Mouse (Mus musculus) midbrain, embryonic 15.5 days (tissue): ENCODE results near the gene Cacng2. TPM values are rescaled to one million over a fixed set of nuclear protein-coding genes. Genes with fewer than 3 reads are reported as not detected.

ENCODE experiments used
- ATAC-seq: fragments of 200-750 bp; cut with Nextera tagmentation; replicated peaks from 2 replicates; pipeline ENCODE4 v1.8.0; 2017; ENCODE audit warnings: moderate TSS enrichment
- H3K27ac ChIP-seq: fragments of 300-500 bp; sonication (generic); 2 replicates; pipeline ENCODE4 v1.5.1; 2015; ENCODE audit warnings: mild to moderate bottlenecking, inconsistent platforms
- H3K27me3 ChIP-seq: fragments of 300-500 bp; sonication (generic); replicated peaks from 2 replicates; pipeline ENCODE4 v1.6.1; 2015; ENCODE audit warnings: inconsistent platforms
- H3K36me3 ChIP-seq: fragments of 300-500 bp; sonication (generic); replicated peaks from 2 replicates; pipeline ENCODE4 v1.6.1; 2015; ENCODE audit warnings: inconsistent platforms
- H3K4me1 ChIP-seq: fragments of 300-500 bp; sonication (generic); 2 replicates; pipeline ENCODE4 v1.6.1; 2015; ENCODE audit warnings: inconsistent platforms
- H3K4me2 ChIP-seq: fragments of 300-500 bp; sonication (generic); 2 replicates; pipeline ENCODE4 v1.6.1; 2015; ENCODE audit warnings: inconsistent platforms, mild to moderate bottlenecking, moderate library complexity
- H3K4me3 ChIP-seq: fragments of 300-500 bp; sonication (generic); 2 replicates; pipeline ENCODE4 v1.5.1; 2015; ENCODE audit warnings: mild to moderate bottlenecking, inconsistent platforms
- H3K9ac ChIP-seq: fragments of 300-500 bp; sonication (generic); 2 replicates; pipeline ENCODE4 v1.6.1; 2015; ENCODE audit warnings: mild to moderate bottlenecking, inconsistent platforms
- H3K9me3 ChIP-seq: fragments of 300-500 bp; sonication (generic); 2 replicates; pipeline ENCODE4 v1.6.1; 2016; ENCODE audit warnings: inconsistent platforms
- WGBS: fragments of 180-500 bp; shearing (Covaris S2); methylation state at CpG from one replicate; pipeline ENCODE4 v1.1.7; 2015; ENCODE audit warnings: mixed read lengths; 5-methylcytosine and 5-hydroxymethylcytosine counted together
- polyA plus RNA-seq: library from polyadenylated mRNA; unstranded; fragments of >200 nt; fragmentation: Nextera tagmentation; extraction: Ambion mirVana; gene quantifications from 2 replicates; pipeline ENCODE4 v1.2.1, GENCODE M21; 2015

The Cacng2 gene
- polyA plus RNA-seq, 1 experiment from 2014 or later = 15.3 TPM

DNA sequence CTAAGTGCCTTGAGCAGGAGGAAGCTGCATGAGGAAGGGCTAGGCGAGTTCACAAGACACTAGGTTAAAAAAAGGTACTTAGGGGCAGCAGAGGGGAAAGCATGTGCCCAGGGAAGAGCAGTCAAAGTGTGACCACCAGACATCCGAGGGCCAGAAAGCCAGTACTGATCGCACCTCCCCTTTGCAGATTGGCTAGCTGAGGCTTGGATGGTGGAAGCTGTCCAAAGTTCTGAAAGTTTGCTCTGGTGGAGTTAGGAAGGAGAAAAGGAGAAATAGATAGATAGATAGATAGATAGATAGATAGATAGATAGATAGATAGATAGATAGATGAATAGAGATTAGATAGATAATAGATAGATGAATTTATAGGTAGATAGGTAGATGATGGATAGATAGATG, 136.4 kb downstream of the Cacng2 start:
- ATAC-seq = no peak
- WGBS = 40% methylated on average over 3 of the region's 3 CpGs
- H3K4me3 ChIP-seq = no peak overlapping the region

DNA sequence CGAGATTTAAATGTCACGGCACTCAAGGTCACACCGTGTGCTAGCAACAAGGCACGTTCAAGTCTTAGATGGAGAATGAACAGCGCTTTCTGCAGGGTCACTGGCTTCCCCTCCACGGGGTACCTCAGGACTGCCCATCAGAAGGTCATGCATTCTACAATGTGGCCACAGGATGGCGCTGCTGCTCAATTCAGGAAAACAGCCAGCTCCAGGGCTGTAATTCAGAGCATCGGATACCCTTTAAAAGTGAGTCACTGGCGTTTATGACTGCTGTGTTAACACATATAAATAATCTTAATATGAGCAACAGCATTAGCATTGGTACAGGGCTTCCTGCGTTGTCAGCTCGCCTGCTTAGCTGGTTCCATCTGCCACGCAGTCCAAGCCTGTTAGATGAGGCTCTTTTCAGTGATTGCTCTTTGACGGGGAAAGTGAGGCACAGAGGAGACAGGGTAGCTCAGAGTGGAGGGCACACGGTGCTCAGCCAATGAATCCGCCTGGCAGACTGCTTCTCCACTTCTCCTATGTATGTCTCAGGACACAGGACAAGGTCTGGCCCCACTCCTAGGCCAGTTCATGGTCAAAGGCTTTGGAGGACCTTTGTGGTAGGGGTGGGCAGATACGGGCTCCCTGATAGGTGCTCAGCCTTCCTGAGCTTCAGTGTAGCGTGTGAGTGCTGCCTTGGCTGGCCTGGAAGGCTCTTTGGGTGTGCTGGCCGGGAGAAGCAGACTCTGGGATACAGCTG, 137.5 kb downstream of the Cacng2 start:
- Histone ChIP-seq H3K36me3 (no peaks in the 10 kb centered on the region), H3K9me3 (no peaks in the 10 kb centered on the region), H3K4me2 (no peak overlapping the region), H3K27ac (no peak overlapping the region), H3K4me1 (no peaks in the 10 kb centered on the region), H3K4me3 (no peak overlapping the region), H3K27me3 (no peaks in the 10 kb centered on the region), H3K9ac (no peak overlapping the region)
- peak; percentile 33; the same call in 1 of the 2 replicates for ATAC-seq
- WGBS = 27% methylated on average over 18 of the region's 18 CpGs

More for the DNA sequence above, 136.4 kb downstream of the Cacng2 start:
- H3K4me1 ChIP-seq = no peaks in the 10 kb centered on the region
- H3K9ac ChIP-seq = no peak overlapping the region
- no peaks in the 10 kb centered on the region for H3K36me3 ChIP-seq
- H3K27ac ChIP-seq = no peak overlapping the region
- no peaks in the 10 kb centered on the region for H3K9me3 ChIP-seq
- H3K4me2 ChIP-seq = no peak overlapping the region
- H3K27me3 ChIP-seq = no peaks in the 10 kb centered on the region

DNA sequence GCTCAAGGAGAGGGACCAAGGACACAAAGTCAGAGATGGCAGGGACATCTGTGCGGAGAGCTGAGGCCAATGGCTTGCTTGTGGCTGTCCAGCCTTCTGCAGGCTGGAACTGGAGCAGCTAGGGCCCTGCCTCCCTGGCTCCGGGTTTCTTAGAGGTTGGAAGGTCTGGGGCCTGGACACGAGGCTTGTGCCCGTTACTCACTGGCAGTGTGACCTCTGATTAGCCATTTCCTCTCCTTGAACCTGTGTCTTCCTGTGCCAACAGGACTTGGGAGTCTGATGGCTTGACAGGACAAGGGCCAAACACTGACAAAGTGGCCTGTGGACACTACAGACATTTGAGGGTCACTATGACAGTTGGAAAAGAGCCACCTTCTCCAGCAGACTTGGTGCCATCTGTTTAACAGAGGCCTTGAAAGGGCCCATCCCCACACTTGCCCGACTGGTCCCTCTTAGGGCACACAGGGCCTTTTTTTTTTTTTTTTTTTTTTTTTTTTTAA, 138.6 kb downstream of the Cacng2 start:
- Histone ChIP-seq H3K4me1 (no peaks in the 10 kb centered on the region), H3K4me2 (no peak overlapping the region), H3K4me3 (no peak overlapping the region), H3K9me3 (no peaks in the 10 kb centered on the region), H3K27me3 (no peaks in the 10 kb centered on the region), H3K27ac (no peak overlapping the region), H3K9ac (no peak overlapping the region), H3K36me3 (no peaks in the 10 kb centered on the region)
- 79% methylated on average over 5 of the region's 5 CpGs for WGBS
- no peak for ATAC-seq

DNA sequence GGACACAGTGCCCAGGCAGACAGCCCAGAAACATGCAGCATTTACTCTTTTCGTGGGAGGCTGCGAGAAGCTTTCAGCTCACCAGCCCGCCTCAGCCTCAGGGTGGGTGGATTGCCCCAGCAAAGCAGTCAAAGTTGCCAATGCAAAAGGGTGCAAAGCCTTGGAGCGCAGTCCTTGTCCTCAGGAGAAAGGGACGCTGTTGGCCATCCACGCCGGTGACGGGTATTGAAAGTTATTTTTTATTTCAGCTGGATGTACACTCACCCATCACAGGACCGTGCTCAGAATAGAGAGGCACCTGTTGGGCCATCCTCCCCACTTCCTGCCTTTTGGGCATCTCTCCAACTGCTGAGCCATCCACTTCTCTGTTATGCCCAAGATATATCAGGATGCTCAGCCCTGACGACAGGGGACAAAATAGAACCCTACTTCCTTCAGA, 140.4 kb downstream of the Cacng2 start:
- no peak for ATAC-seq
- H3K4me1 ChIP-seq = no peaks in the 10 kb centered on the region
- no peak overlapping the region for H3K4me2 ChIP-seq
- H3K27ac ChIP-seq = no peak overlapping the region
- no peak overlapping the region for H3K9ac ChIP-seq
- H3K27me3 ChIP-seq = no peaks in the 10 kb centered on the region
- no peaks in the 10 kb centered on the region for H3K36me3 ChIP-seq
- 88% methylated on average over 10 of the region's 10 CpGs for WGBS
- no peak overlapping the region for H3K4me3 ChIP-seq
- H3K9me3 ChIP-seq = no peaks in the 10 kb centered on the region

DNA sequence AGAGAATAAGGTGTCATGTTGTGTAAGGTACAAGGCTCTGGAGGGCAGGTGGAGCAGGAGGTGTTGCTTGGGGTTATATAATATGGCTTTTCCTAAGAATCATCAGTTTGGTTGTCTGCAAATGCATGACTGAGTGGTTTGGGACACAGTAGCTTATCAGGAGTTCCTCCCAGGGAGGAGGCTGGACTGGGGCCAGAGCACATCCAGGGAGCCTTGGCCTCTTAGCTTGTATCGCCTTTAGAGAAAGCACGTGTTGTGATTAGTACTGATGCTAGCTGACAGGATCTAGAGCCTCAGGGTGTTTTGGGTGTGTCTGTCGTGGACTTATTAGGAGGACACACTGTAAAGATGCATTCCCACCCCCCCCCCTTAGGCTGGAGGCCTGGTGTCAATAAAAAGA, 142.2 kb downstream of the Cacng2 start:
- 63% methylated on average over 3 of the region's 3 CpGs for WGBS
- Histone ChIP-seq H3K9ac (no peak overlapping the region), H3K9me3 (no peaks in the 10 kb centered on the region), H3K36me3 (no peaks in the 10 kb centered on the region), H3K27me3 (no peaks in the 10 kb centered on the region), H3K27ac (no peak overlapping the region), H3K4me2 (no peak overlapping the region), H3K4me1 (no peaks in the 10 kb centered on the region), H3K4me3 (no peak overlapping the region)
- no peak for ATAC-seq

DNA sequence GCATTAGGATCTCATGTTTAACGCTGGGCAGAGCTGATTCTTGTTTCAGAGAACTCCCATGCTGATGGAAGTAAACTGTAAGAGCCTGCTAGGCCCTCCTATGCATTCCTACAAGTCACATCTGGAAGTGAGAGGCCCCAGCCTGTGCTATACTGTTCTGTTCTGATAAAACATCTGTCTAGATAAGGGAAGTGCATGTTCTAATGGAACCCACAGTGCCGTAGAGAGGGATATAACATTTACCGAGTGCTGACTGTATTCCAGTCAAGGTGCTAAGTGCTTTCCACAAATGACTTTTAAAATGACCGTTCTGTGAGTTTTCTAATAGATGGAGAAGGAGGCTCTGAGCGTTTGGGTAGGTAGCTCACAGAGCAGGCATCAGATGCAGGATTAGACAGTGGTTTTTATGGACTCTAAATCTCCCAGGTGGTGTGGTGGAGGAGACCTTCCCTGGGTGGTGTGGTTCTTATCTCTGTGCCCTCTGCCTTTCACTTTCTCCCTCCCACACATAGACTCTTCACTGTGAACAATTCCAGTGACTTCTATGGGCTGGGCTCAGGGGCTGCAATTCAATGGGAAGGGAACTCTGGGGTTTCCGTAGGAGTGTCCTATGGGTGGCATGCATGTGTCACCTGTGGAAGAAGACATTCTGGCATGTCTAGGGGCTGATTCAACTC, 145.5 kb downstream of the Cacng2 start:
- Histone ChIP-seq H3K27ac (no peak overlapping the region), H3K9me3 (no peaks in the 10 kb centered on the region), H3K36me3 (no peaks in the 10 kb centered on the region), H3K27me3 (no peaks in the 10 kb centered on the region), H3K9ac (no peak overlapping the region), H3K4me2 (no peak overlapping the region), H3K4me1 (peaks cover 14% of the 10 kb centered on the region), H3K4me3 (no peak overlapping the region)
- no peak for ATAC-seq
- 80% methylated on average over 6 of the region's 6 CpGs for WGBS

DNA sequence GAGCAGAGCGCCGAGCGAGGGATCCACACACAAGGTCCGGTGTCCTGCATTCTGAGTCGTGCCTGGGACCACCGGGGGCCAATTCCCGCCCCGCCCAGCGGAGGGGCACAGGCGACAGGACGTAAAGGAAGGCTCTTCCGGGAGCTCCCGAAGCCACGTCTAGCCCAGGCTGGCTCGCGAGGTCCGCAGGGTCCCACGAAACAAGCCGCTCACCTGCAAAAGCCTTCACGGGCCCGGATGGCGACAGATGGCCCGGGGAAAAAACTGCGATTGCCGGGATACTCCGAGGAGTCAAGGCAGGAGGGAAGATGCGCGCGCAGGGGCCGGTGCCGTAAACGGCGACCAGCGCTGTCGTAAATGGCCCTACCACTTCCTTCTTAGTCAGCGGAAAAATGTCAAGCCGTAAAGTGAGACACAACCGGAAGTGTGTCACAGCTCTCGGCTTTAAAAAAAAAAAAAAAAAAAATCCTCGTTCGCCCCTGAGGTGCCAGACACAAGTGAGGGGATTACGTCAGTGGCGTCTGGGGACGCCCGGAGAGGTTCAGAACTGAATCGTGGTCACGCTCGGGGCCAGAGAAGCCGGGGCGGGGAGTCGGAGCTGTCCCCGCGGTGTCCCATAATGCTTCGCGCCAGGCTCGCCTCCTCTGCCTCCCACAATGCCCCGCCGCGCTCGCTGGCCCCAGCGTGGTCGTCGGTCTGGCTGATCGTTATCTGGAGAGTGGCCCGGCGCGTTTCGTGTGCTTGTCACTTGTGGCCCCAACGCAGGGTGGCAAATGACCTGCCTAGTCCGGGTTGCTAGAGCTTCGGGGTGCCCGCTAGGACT, 149.1 kb downstream of the Cacng2 start, which contains the start of gene Eif3d:
Eif3d (minus strand) TSS at position 344 of the 823 bp plus-strand sequence.
- H3K27me3 ChIP-seq = no peaks in the 10 kb centered on the region
- peak; percentile 90 for ATAC-seq
- H3K36me3 ChIP-seq = peaks cover 20% of the 10 kb centered on the region
- under 1% methylated on average over 72 of the region's 72 CpGs for WGBS
- H3K9me3 ChIP-seq = no peaks in the 10 kb centered on the region
- peak within 1 kb of the TSS; percentile 88 for H3K4me2 ChIP-seq
- peaks cover 20% of the 10 kb centered on the region for H3K4me1 ChIP-seq
- H3K4me3 ChIP-seq = peak within 1 kb of the TSS; percentile 76
- peak within 1 kb of the TSS; percentile 99 for H3K27ac ChIP-seq
- peak within 1 kb of the TSS; percentile 92 for H3K9ac ChIP-seq

DNA sequence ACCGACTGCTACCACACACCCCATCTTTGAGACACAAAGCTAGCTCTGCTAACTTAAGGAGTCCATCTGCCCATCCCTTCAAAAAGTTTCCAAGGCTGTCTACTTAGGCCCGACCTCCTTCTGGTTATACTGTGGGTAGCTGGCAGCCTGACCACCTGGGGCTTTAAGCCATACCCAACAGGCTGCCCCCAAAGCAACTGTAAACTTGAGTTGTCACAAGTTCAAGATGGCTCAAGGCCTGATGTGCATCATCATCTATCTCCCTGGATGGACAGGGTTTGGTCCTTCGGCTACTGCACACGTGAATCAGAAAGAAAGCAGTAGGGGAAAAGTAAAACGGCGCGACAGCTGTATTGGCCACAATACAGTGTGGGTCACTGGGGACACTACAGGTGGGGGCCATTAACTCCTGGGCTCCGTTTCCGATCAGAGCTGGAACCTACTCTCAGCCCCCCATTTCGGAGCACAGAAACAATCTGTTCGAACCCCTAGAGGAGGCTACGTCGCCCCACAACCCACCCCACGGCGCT, 149.8 kb downstream of the Cacng2 start:
- peaks cover 20% of the 10 kb centered on the region for H3K4me1 ChIP-seq
- H3K27ac ChIP-seq = peak overlapping the region; percentile 99
- no peaks in the 10 kb centered on the region for H3K9me3 ChIP-seq
- H3K4me3 ChIP-seq = peak overlapping the region; percentile 76
- WGBS = 2% methylated on average over 15 of the region's 15 CpGs
- peak overlapping the region; percentile 88 for H3K4me2 ChIP-seq
- peak overlapping the region; percentile 92 for H3K9ac ChIP-seq
- H3K27me3 ChIP-seq = no peaks in the 10 kb centered on the region
- peak; percentile 24 for ATAC-seq
- peaks cover 27% of the 10 kb centered on the region for H3K36me3 ChIP-seq

DNA sequence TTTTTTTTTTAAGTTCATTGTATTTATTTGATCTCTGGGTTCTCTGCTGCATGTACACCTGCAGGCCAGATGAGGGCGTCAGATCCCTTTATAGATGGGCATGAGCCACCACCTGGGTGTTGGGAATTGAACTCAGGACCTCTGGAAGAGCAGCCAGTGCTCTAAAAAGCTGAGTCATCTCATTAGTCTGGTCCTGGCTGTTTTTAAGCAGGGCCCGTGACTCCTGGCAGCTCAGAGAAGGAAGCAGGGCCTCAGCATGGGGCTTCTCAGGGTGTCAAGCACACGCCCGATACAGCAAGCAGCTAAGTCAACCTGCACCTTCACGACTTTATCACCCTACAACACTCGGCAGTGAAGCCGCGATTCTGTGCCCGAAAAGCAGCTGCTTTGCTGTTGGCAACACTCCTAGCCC, 154.7 kb downstream of the Cacng2 start:
- Histone ChIP-seq H3K9ac (no peak overlapping the region), H3K4me3 (no peak overlapping the region), H3K4me1 (peaks cover 12% of the 10 kb centered on the region), H3K27me3 (no peaks in the 10 kb centered on the region), H3K9me3 (no peaks in the 10 kb centered on the region), H3K4me2 (no peak overlapping the region), H3K27ac (no peak overlapping the region), H3K36me3 (peaks cover 73% of the 10 kb centered on the region)
- WGBS = 83% methylated on average over 9 of the region's 9 CpGs
- ATAC-seq = no peak

DNA sequence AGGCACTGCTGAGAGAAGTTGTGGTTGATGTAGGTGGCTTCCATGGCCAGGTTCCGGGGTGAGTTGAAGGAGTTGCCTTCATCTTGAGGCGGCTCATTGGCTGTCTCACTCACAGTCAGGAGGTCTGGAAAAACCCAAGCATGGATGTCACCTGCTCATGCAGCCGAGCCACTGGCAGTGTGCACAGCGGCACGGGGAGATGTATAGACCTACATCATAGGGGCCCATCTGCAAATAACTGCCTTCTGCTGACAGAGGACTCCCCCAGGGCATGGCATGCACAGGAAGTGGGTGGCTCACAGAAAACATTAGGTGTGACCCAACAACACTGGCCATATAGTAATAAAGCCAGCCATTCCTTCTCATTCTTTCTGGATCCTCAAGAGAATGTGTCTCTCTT, 157.4 kb downstream of the Cacng2 start:
- Histone ChIP-seq H3K36me3 (peaks cover 81% of the 10 kb centered on the region), H3K4me2 (no peak overlapping the region), H3K27me3 (no peaks in the 10 kb centered on the region), H3K4me3 (no peak overlapping the region), H3K27ac (no peak overlapping the region), H3K9ac (no peak overlapping the region), H3K9me3 (no peaks in the 10 kb centered on the region), H3K4me1 (no peaks in the 10 kb centered on the region; the same call in 1 of the 2 replicates)
- 96% methylated on average over 5 of the region's 5 CpGs for WGBS
- ATAC-seq = no peak

DNA sequence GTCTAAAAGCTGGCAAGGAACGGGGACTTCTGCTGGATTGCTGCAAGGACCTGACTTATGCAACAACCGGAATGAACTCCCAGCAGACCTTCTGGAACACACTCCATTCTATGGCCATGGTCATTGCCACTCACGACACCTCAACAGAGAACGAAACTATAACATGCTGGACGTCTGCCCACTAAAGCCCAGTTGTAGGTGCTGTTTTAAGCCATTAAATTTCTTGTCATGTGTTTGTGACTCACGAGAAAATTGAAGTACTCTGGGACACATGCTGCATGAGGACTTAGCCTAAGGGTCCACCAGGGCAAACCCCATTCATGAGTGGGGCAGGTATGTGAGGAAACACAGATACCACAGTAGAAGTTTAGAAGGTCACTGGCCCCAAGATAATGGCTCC, 159.1 kb downstream of the Cacng2 start:
- peaks cover 68% of the 10 kb centered on the region for H3K36me3 ChIP-seq
- H3K9me3 ChIP-seq = no peaks in the 10 kb centered on the region
- no peak overlapping the region for H3K9ac ChIP-seq
- no peaks in the 10 kb centered on the region for H3K27me3 ChIP-seq
- 95% methylated on average over 6 of the region's 6 CpGs for WGBS
- no peak for ATAC-seq
- no peak overlapping the region for H3K4me2 ChIP-seq
- no peak overlapping the region for H3K4me3 ChIP-seq
- peaks cover 6% of the 10 kb centered on the region for H3K4me1 ChIP-seq
- no peak overlapping the region for H3K27ac ChIP-seq

DNA sequence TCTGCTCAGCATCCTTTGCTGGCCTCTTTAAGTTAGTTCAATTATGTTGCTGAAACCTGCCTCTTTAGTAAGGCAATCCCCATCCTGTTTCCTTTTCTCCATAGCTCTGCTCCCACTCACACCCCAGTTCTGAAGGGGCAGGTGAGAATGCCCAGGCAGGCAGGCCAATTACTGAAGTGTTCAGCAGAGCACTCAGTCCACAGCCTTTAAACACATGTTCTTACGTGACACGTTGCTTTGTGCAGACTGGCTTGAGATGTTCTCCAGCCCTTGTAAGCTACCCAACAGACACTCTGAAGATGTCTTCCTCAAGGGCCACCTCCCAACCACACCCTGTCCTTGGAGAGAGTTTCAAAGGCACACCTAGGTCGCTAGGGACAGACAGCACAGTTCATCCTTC, 161.8 kb downstream of the Cacng2 start:
- H3K9ac ChIP-seq = no peak overlapping the region
- H3K36me3 ChIP-seq = peaks cover 43% of the 10 kb centered on the region
- H3K27ac ChIP-seq = no peak overlapping the region
- WGBS = 67% methylated on average over 3 of the region's 3 CpGs
- H3K27me3 ChIP-seq = no peaks in the 10 kb centered on the region
- H3K4me2 ChIP-seq = no peak overlapping the region
- H3K4me1 ChIP-seq = peaks cover 27% of the 10 kb centered on the region
- no peak overlapping the region for H3K4me3 ChIP-seq
- H3K9me3 ChIP-seq = no peaks in the 10 kb centered on the region
- no peak for ATAC-seq
